Mouse (Mus musculus): ENCODE results near the gene Esf1.
"Not testable (repeated sequence)": the region's sequence is repeated elsewhere in the genome, so short reads cannot be mapped to it uniquely, and the experiment has no call there.

Esf1 gene

DNA sequence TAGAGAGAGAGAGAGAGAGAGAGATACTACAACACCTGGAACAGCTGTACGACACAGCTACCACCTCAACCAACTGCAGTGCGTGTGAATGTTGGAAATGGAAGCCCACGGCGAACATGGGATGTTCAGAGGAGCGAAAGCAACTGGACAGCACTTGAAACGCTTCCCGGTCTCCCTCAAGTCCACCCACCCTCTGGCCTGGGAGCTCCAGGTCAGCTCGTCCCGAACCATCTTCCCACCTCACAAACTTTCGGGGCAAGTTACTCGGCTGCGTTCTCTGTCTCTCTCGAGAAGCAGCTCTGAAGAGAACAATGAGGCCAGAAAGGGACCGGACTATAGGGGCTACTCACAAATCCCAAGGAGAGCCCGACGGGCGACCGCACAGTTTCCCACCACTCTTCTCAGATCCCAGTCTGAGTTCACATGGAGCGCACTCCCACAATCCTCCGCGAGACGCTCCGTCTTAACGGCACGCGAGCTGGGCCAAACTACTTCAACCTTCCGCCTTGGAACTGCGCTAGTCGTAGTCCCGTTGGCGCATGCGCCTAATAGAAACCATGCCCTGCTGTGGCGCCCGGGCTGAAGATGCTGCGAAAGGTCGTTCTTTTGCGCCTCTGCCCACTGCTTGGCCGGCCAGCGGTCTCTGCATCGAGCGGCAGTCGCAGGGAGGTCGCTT is at the start of gene Esf1, which contains the start of gene Ndufaf5:
TSS of gene Esf1 (minus strand) at position 438 of the 676 bp plus-strand sequence.
TSS of gene Ndufaf5 (plus strand) at position 523 of the 676 bp plus-strand sequence.
- peak; percentile 99 to 100 for DNase-seq (ENCODE audit: low spot score in 2 of 2)

GRCm38 (mm10) chr2:140215965-140216364 is 45.6 kb upstream of the Esf1 start:
- DNase-seq (ENCODE audit: low spot score in 2 of 2) = no peak

- DNase-seq (ENCODE audit: low spot score in 2 of 2) = no peak
Measured at GRCm38 (mm10) chr2:140215415-140215814, 45.1 kb upstream of the Esf1 start.

- no peak for DNase-seq (ENCODE audit: low spot score in 2 of 2)
Measured at GRCm38 (mm10) chr2:140214519-140215027, 44.2 kb upstream of the Esf1 start.

- DNase-seq (ENCODE audit: low spot score in 2 of 2) = no peak
Measured at GRCm38 (mm10) chr2:140203756-140204155, 33.4 kb upstream of the Esf1 start.

DNA sequence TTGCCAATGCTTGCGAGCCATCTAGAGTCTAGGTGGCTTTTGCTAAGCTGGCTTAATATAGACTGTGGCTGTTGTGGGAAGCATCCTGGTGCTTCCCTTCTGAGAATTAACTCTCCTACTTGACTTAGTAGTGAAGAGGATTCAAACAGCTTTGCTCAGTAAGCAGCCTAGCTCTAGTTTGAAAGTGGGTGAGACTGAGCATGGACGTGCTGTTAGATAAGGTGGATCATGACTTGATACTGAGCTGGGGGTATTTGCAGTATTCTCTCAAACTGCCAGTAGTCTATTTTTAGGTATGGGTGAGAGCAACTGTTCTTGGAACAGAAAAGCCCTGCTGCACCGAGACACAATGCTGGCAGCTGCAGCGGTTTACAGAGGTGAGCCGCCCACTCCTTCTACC is 32.2 kb upstream of the Esf1 start:
- peak; percentile 31 to 33 for DNase-seq (ENCODE audit: low spot score in 2 of 2)

- DNase-seq (ENCODE audit: low spot score in 2 of 2) = no peak
Measured at GRCm38 (mm10) chr2:140200713-140201112, 30.3 kb upstream of the Esf1 start.

DNA sequence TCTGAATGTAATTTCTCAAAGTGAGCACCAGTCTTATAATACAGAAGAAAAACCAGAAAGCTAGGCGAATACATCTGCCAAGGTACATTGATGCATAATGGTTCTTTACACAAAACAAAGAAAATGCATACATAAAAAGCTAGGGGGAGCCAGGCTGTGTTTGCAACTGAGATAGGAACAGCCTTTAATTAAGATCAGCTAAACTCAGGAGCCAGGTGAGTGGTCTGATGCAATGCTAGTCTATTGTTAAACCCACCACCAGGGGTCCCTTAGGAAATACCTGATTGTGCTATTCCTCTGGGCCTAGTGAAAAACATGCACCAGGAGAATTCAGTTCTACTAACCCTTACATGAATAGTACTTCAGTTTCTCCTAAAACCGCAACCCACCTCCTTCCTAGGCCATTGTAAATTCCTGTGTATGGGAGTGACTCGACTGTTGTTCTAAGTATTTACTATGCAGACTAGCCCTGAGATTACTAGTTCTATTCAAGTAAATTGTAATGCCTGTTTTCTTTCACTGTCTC is 15.4 kb upstream of the Esf1 start:
- DNase-seq (ENCODE audit: low spot score in 2 of 2) = not testable (repeated sequence)

DNA sequence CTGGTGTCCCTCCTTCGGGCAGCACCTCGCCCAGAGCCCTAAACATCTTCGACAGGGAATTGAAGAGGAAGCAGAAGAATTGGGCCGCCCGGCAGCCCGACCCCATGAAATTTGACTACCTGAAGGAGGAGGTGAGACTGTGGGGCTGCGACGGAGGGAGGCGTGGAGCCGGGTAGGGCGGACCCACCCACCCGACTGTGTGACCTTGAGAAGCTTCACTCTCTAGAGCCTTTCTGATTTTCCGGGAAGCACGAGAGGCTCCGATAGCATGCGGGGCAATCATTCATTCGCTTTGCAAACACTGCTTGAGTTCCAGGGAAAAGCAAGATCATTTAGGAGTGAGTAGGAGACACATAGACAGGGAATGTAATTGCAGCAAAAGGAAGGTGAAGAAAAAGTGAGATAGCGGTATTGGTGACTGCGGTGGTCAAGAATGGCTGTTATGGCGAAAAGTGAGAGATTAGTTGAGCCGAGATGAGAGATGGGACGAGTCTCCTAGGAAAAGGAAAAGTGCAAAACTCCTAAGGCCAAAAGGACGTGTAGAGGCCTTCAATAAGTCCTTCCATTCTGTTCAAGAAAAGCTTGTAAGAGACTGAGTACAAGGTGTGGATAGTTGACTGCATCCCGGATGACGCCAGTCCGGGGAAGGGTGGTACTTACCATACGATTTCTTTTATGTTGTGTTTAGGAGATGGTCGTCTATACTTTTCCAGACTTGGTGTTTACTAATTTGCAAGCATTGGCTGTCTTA is 614 bp upstream of the Esf1 start:
- no peak for DNase-seq (ENCODE audit: low spot score in 2 of 2)

DNA sequence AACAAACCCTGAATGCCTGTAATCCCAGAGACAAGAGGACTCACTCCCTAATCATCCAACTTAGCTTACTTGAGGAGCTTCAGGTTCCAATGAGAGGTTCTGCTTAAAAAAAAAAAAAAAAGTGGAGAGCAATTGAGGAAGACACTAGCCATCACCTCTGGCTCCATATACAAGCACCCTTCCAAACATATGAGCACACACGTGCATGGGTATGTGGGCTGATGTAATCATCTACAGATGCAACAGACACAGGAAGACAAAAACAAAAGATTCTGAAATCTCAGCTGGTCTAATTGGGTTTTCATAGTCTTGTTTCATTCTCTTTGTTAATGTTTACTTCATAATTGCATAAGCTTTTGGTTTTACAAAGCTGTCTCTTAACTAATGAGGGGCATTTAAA is 1.3 kb downstream of the Esf1 start:
- no peak for DNase-seq (ENCODE audit: low spot score in 2 of 2)

DNA sequence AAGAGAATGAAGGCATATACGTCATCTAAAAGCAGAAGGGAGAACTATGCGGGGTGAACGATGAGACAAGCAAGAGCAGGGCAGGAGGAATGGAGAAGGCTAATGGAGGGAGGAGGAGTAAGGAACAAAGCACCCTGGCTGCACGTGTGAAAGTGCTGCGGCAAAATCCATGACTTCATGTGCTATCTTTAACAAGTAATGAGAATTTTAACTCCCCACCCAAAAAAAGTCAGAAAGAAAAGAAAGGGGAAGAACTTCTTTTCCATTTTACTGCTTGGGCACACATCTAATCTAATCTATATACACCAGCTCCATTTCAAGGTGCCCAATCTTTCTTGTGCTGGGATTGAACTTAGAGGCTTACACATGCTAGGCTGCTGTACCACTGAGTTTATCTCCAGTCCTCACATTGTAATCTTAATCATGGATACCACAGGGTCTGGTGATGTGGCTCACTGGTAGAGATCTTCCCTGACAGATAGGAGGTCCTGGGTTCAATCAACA is 7.0 kb downstream of the Esf1 start:
- no peak for DNase-seq (ENCODE audit: low spot score in 2 of 2)

DNA sequence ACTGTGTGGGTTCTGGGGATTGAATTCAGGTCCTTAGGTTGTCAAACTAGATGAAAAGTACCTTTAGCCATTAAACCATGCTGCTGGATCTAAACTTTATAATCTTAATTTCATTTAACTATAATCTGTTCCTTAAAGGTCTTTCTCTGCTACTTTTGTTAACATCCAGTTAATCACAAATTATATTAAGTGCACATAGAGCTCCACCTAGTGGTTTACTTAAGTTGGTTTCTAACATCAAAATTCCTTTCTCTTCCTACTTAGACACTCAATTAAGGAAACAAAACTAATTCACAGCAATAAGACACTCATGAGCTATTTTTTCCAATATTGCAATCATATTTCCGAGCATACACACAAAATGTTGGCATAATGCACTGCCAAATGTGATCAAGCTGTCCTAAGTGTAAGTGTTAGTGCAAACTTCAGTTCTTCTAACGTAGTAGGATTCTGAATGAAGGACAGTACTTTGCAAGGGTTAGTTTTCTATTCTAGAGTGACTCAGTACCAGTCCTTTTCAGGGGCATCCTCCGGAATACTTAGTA is 11.1 kb downstream of the Esf1 start:
- no peak for DNase-seq (ENCODE audit: low spot score in 2 of 2)

DNA sequence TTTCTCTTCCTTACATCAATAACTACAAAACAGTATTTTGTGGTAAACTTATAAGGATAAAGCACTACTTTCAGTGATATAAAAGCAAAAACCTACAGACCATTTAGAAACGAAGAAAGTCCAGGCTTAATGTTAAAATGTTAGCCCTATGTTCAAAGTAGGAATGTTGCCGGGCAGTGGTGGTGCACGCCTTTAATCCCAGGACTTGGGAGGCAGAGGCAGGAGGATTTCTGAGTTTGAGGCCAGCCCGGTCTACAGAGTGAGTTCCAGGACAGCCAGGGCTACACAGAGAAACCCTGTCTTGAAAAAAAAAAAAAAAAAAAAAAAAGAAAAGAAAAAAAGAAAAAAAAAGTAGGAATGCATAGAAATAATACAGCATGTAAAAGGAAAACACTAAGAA is 18.6 kb downstream of the Esf1 start, which contains the start of gene Gm17374:
TSS of gene Gm17374 (plus strand) at position 301 of the 400 bp plus-strand sequence.
- not testable (repeated sequence) for DNase-seq (ENCODE audit: low spot score in 2 of 2)

DNA sequence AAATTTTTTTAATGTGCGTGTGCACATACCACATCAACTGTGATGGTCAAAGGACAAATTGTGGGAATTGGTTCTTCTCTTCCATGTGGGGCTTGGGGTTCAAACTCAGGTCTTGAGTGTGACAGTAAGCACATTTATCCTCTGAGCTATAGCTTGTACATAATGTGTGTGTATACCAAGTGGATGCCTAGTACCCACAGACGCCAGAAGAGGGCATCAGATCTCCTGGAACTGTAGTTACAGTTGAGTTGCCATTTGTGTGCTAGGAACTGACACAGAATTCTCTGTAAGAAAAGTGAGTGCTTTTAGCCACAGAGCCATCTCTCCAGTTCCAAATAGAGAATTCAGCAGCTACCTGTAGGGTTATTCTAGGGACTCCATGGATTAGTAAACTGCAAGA is 44.8 kb downstream of the Esf1 start:
- DNase-seq (ENCODE audit: low spot score in 2 of 2) = no peak

GRCm38 (mm10) chr2:140113851-140114250 is 56.5 kb downstream of the Esf1 start:
- peak; percentile 26 to 34 for DNase-seq (ENCODE audit: low spot score in 2 of 2)

- DNase-seq (ENCODE audit: low spot score in 2 of 2) = no peak
Measured at GRCm38 (mm10) chr2:140108945-140109344, 61.4 kb downstream of the Esf1 start.

DNA sequence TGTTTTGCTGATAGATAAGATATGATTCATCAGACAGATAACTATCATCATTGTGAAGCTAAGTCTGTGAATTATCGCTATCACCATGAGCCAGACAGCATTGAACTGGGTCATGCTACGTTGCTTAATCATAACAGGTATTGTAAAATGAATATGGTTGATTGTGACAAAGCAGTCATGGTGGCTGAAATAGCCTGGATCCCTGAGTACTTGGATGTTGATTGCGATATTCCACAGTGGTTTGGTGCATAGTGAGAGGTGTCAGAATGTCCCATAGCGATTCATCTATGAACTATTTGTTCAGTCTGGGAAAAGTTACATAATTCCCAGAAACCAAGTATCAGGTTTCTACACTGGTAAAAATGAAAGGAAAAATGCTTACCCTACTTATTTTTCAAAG is 62.7 kb downstream of the Esf1 start:
- DNase-seq (ENCODE audit: low spot score in 2 of 2) = no peak

DNA sequence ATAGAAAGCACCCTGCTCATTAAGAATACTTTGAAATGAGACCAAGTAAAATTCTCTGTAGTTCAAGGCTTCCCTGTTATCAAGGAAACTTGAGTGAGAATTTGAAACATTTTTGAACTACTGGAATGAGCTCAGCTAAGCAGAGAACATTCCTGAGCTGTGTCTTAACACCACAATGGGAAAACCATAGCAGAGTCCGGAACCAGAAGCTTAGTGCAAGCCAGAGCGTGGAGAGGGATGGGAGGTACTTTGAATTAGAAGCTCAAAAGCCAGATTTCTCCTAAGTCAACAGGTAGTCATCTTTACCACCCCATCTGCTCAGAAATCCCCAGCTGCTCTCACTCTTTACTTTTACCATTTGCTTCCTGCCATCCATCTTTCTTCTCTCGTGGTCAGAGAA is 65.4 kb downstream of the Esf1 start:
- DNase-seq (ENCODE audit: low spot score in 2 of 2) = peak in 1 of 2 experiments; percentile 14

- DNase-seq (ENCODE audit: low spot score in 2 of 2) = no peak
Measured at GRCm38 (mm10) chr2:140100551-140101474, 69.6 kb downstream of the Esf1 start.

- DNase-seq (ENCODE audit: low spot score in 2 of 2) = no peak
Measured at GRCm38 (mm10) chr2:140099971-140100370, 70.4 kb downstream of the Esf1 start.

DNA sequence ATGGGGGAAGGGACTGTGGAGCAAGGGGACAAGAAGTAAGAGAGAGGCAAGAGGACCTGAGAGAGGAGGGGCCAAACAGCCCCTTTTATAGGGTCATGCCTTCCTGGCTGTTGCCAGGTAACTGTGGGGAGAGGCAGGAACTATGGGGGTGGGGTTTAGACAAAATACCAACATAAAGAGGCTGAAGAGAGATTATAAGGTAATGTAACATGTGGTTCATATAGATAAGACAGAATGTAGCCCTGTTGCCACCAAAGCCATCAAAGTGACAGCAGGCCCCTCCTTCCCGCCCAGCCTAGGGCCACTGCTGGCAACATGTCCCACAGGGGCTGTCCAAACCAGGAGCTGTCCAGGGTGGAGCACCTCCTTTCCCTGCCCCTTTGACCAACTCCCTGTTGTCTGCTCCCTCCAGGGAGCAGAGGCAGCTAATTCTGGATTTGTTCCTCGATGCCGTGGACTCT is 73.2 kb downstream of the Esf1 start:
- DNase-seq (ENCODE audit: low spot score in 2 of 2) = no peak

All from right cerebral cortex, adult 2 months (tissue).